Mouse (Mus musculus) neural tube, embryonic 13.5 days (tissue): ENCODE data around the gene Uri1. TPM values are rescaled to one million over a fixed set of nuclear protein-coding genes. Genes with fewer than 3 reads are reported as not detected.
A peak's percentile ranks its signal among the peaks of the same experiment; 100 is the strongest.

Experiments
- ATAC-seq: fragments of 200-750 bp; cut with Nextera tagmentation; 2 replicates; pipeline ENCODE4 v1.8.0; 2017; ENCODE audit warnings: low read depth, mild to moderate bottlenecking, moderate TSS enrichment, moderate library complexity
- H3K27ac ChIP-seq: fragments of 300-500 bp; sonication (generic); replicated peaks from 2 replicates; pipeline ENCODE4 v1.5.1; 2015; ENCODE audit warnings: moderate library complexity, mild to moderate bottlenecking, inconsistent platforms
- H3K27me3 ChIP-seq: fragments of 300-500 bp; sonication (generic); 2 replicates; pipeline ENCODE4 v1.6.1; 2015; ENCODE audit warnings: mild to moderate bottlenecking, inconsistent platforms
- H3K36me3 ChIP-seq: fragments of 300-500 bp; sonication (generic); 2 replicates; pipeline ENCODE4 v1.6.1; 2015; ENCODE audit warnings: mild to moderate bottlenecking, inconsistent platforms
- H3K4me1 ChIP-seq: fragments of 300-500 bp; sonication (generic); replicated peaks from 2 replicates; pipeline ENCODE4 v1.6.1; 2015; ENCODE audit warnings: inconsistent platforms
- H3K4me2 ChIP-seq: fragments of 300-500 bp; sonication (generic); 2 replicates; pipeline ENCODE4 v1.6.1; 2015; ENCODE audit warnings: inconsistent platforms, mild to moderate bottlenecking, moderate library complexity
- H3K4me3 ChIP-seq: fragments of 300-500 bp; sonication (generic); 2 replicates; pipeline ENCODE4 v1.5.1; 2015; ENCODE audit warnings: mild to moderate bottlenecking, inconsistent platforms
- H3K9ac ChIP-seq: fragments of 300-500 bp; sonication (generic); 2 replicates; pipeline ENCODE4 v1.6.1; 2015; ENCODE audit warnings: moderate library complexity, mild to moderate bottlenecking, inconsistent platforms
- H3K9me3 ChIP-seq: fragments of 300-500 bp; sonication (generic); 2 replicates; pipeline ENCODE4 v1.6.1; 2016; ENCODE audit warnings: inconsistent platforms
- WGBS: fragments of 180-500 bp; shearing (Covaris S2); methylation state at CpG from one replicate; pipeline ENCODE4 v1.1.7; 2015; 5-methylcytosine and 5-hydroxymethylcytosine counted together
- polyA plus RNA-seq: library from polyadenylated mRNA; unstranded; fragments of >200 nt; fragmentation: Nextera tagmentation; extraction: Ambion mirVana; gene quantifications from 2 replicates; pipeline ENCODE4 v1.2.1, GENCODE M21; 2015

The Uri1 gene
- polyA plus RNA-seq: 40.8 and 41.2 TPM in 2 replicates

GRCm38 (mm10) chr7:38023451-38023850, at the start of gene Uri1:
Uri1 (minus strand) TSS chr7:38023551.
- H3K9ac ChIP-seq: no peak within 1 kb of the TSS
- H3K27me3 ChIP-seq: no peaks in the 10 kb centered on the region
- ATAC-seq: no peak
- peaks cover 1% of the 10 kb centered on the region; the same call in 1 of the 2 replicates for H3K4me1 ChIP-seq
- 92% methylated on average over 8 of the region's 8 CpGs for WGBS
- no peaks in the 10 kb centered on the region for H3K36me3 ChIP-seq
- H3K4me3 ChIP-seq: no peak within 1 kb of the TSS
- H3K9me3 ChIP-seq: no peaks in the 10 kb centered on the region
- no peak within 1 kb of the TSS for H3K4me2 ChIP-seq
- H3K27ac ChIP-seq: no peak within 1 kb of the TSS

DNA sequence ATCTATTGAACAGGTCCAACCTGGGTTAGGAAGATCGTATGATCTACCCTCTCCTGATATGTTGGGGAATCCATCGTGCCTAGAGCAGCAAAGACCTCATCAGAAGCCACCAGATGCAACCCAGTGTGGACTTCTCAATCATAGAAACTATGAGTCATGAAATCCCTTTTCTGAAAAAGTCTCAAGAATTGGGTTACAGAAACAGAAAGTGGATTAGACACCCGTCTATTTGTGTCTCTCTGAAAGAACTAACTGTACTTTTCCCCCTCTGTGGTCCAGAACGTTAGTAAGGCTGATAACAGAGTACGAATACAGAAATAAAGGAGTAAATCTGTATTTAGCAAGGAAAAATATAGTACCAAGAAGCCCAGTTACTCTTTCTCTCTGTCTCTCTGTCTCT, 47.7 kb upstream of the Uri1 start:
- peaks cover 15% of the 10 kb centered on the region for H3K4me1 ChIP-seq
- 84% methylated on average over 5 of the region's 5 CpGs for WGBS
- no peak overlapping the region for H3K4me3 ChIP-seq
- no peak overlapping the region for H3K9ac ChIP-seq
- no peaks in the 10 kb centered on the region for H3K36me3 ChIP-seq
- no peak for ATAC-seq
- H3K4me2 ChIP-seq: no peak overlapping the region
- H3K9me3 ChIP-seq: no peaks in the 10 kb centered on the region
- H3K27ac ChIP-seq: no peak overlapping the region
- H3K27me3 ChIP-seq: peaks cover 6% of the 10 kb centered on the region; the same call in 1 of the 2 replicates

DNA sequence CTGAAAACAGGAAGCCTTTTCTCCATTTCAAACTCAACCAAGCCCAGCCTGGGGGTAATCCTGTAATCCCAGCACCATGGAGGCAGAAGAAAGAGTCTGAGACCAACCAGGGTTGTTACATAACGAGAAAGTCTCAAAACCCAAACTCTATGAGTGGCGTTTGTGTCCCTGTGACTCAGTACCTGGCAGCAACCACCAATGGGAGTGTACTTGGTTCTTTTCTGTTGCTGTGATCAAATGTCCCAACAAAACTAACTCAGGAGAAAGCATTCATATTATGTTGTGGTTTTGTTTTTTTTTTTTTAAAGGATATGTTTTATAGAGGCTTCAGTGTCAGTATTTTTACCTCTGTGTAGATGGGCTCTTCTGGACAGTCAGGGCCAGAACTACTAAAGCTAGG, 47.3 kb upstream of the Uri1 start:
- Histone ChIP-seq H3K4me3 (no peak overlapping the region), H3K9me3 (no peaks in the 10 kb centered on the region), H3K9ac (no peak overlapping the region), H3K27me3 (peaks cover 6% of the 10 kb centered on the region; the same call in 1 of the 2 replicates), H3K27ac (no peak overlapping the region), H3K36me3 (no peaks in the 10 kb centered on the region), H3K4me1 (peaks cover 15% of the 10 kb centered on the region), H3K4me2 (no peak overlapping the region)
- 65% methylated on average over 2 of the region's 2 CpGs for WGBS
- no peak for ATAC-seq

- Histone ChIP-seq H3K9me3 (no peaks in the 10 kb centered on the region), H3K27me3 (no peaks in the 10 kb centered on the region), H3K9ac (no peak overlapping the region), H3K27ac (no peak overlapping the region), H3K36me3 (no peaks in the 10 kb centered on the region), H3K4me3 (no peak overlapping the region), H3K4me2 (no peak overlapping the region), H3K4me1 (peaks cover 9% of the 10 kb centered on the region)
- no peak for ATAC-seq
- WGBS: 60% methylated on average over 4 of the region's 4 CpGs
Observed at GRCm38 (mm10) chr7:38064431-38064830, 41.1 kb upstream of the Uri1 start.

DNA sequence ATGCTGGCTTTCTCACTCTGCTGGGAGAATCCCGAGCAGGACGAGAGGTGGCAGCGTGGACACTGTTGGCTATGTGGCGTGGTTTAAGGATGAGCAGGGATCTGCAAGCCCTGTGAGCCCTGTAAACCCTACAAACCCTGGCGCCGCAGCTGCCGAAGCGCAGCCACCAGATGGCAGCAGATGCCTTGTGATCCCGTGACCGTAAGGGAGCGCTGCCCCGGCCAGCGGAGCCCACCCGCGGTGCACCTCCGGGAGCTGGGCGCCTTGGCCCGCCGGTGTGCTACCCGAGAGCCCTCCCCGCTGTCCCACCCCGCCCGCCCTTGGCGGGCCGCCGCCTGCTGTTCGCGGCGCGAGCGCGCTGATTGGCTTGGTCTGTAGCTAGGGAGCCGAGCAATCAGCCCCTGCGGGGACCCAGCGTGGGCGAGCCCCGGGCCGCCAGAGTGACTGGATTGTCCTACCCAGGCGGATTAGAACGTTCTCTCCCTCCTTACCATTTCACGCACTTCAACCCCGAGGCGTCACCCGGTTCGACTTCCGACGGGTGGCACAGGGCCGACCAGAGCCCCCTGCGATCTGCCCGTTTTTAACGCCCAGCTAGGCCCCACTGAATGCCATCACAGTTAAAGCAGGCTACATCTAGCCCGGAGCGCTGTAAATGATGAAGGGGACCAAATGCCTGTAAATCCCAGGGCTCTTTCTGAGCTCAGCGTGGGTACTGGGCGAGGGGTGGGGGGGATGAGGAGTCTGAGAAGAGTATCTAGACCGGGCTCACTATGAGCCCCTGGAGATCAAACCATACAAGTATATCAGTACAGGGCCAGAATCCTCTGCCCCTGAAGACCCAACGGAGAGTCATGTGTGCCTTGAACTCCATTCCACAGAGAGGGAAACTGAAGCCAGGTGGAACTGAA, 38.0 kb upstream of the Uri1 start:
- Histone ChIP-seq H3K27ac (peak overlapping the region; percentile 72), H3K4me1 (peaks cover 9% of the 10 kb centered on the region), H3K9me3 (no peaks in the 10 kb centered on the region), H3K4me3 (peak overlapping the region; percentile 57), H3K36me3 (no peaks in the 10 kb centered on the region), H3K4me2 (peak overlapping the region; percentile 73), H3K9ac (peak overlapping the region; percentile 83), H3K27me3 (no peaks in the 10 kb centered on the region)
- ATAC-seq: peak; percentile 91
- WGBS: 2% methylated on average over 48 of the region's 57 CpGs

DNA sequence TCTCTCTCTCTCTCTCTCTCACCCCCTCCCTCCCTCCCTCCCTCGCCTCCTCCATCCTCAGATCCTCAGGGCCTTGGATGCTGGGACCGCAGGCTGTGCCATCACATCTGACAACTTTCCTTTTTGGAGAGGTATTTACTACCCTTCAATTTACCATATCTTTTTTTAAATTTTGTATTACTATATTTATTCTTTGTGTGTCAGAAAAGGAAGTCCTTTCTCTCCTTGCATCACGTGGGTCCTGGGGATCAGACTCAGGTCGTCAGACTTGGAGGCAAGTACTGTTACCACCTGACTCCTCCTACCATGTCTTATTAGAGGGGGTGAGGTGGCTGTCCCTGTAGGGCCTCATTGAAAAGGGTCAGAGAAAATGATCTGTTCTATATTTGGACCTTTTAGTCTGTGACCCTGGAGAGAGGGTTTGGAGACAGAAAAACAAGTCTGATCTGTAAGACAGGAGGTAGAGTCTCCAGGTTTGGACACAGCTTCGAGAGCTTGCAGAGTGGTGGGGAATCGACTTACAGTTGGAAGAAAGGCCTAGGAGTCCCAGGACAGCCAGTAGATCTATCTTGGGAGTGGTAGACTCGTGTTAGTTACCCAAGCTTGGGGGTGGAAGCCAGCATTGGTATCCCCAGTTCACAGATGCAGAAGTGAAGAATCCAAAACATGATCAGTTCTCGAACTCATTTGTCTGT, 36.4 kb upstream of the Uri1 start:
- WGBS: 80% methylated on average over 8 of the region's 8 CpGs
- peaks cover 9% of the 10 kb centered on the region for H3K4me1 ChIP-seq
- H3K27me3 ChIP-seq: no peaks in the 10 kb centered on the region
- ATAC-seq: no peak
- no peak overlapping the region for H3K9ac ChIP-seq
- no peaks in the 10 kb centered on the region for H3K36me3 ChIP-seq
- H3K4me3 ChIP-seq: no peak overlapping the region
- H3K27ac ChIP-seq: no peak overlapping the region
- no peaks in the 10 kb centered on the region for H3K9me3 ChIP-seq
- no peak overlapping the region for H3K4me2 ChIP-seq

DNA sequence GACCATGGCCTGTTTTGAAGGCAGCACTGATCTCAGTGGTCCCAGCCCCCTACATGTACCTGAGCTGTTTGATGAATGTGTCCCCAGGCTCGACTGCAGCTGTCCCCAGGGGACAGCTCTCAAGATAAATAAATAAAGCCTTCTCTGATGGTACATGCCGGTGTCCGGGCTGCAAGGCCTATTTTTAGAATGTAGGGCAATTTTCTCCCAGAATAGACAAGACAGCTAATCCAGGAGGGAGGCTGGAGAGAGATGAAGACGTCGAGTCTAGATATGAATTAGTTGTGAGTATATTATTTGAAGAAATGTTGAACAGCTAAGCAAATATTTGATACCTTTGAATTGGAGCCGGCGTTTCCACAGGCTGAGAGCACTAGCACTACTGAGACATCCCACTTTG, 35.7 kb upstream of the Uri1 start:
- WGBS: 59% methylated on average over 7 of the region's 7 CpGs
- H3K4me1 ChIP-seq: peaks cover 9% of the 10 kb centered on the region

GRCm38 (mm10) chr7:38055996-38056395, 32.6 kb upstream of the Uri1 start:
- Histone ChIP-seq H3K4me2 (no peak overlapping the region), H3K27me3 (no peaks in the 10 kb centered on the region), H3K4me1 (peaks cover 4% of the 10 kb centered on the region), H3K4me3 (no peak overlapping the region), H3K9me3 (no peaks in the 10 kb centered on the region), H3K36me3 (no peaks in the 10 kb centered on the region), H3K27ac (no peak overlapping the region), H3K9ac (no peak overlapping the region)
- 90% methylated on average over 2 of the region's 2 CpGs for WGBS
- no peak for ATAC-seq

More for the DNA sequence above, 35.7 kb upstream of the Uri1 start:
- H3K4me2 ChIP-seq: no peak overlapping the region
- H3K36me3 ChIP-seq: no peaks in the 10 kb centered on the region
- H3K4me3 ChIP-seq: no peak overlapping the region
- no peak for ATAC-seq
- H3K27ac ChIP-seq: no peak overlapping the region
- no peaks in the 10 kb centered on the region for H3K27me3 ChIP-seq
- no peak overlapping the region for H3K9ac ChIP-seq
- H3K9me3 ChIP-seq: no peaks in the 10 kb centered on the region

DNA sequence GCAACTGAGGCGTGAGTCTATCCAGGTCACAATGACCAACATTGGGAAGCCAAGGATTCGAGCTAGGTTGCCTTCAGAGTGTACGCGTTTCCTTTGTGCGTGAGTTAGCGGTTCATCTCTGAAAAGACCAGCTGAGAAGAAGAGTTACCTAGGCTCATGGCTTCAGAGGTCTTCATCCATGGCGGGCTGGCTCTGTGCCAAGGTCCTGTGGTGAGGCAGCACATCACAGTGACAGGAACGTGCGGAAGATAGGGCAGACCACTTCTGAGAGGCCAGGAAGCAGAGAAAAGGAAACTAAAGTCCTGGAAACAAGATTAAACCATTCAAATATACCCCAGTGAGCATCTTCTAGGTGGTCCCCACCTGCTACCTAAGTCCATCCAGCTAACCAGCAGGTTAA, 30.9 kb upstream of the Uri1 start:
- WGBS: 86% methylated on average over 9 of the region's 9 CpGs
- ATAC-seq: no peak

DNA sequence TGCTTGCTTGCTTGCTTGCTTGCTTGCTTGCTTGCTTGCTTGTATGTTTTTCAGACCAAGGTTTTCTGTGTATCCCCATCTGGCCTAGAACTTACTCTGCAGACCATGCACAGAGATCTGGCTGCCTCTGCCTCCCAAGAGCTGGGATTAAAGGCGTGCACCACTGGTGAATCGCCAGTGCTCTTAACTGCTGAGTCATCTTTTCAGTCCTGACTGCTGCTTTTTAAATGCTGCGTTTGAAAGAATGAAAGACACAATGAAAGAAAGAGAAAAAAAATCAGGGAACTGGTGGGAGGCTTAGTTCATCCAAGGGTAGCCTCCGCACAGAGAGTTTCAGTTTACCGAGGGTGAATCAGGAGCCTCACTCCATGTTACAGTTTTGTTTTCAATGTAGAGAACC, 23.9 kb upstream of the Uri1 start:
- Histone ChIP-seq H3K9me3 (no peaks in the 10 kb centered on the region), H3K36me3 (no peaks in the 10 kb centered on the region), H3K4me3 (no peak overlapping the region), H3K9ac (no peak overlapping the region), H3K4me2 (no peak overlapping the region), H3K27ac (no peak overlapping the region), H3K4me1 (no peaks in the 10 kb centered on the region), H3K27me3 (no peaks in the 10 kb centered on the region)
- WGBS: 64% methylated on average over 5 of the region's 5 CpGs
- ATAC-seq: no peak

More for the DNA sequence above, 30.9 kb upstream of the Uri1 start:
- Histone ChIP-seq H3K27me3 (no peaks in the 10 kb centered on the region), H3K4me2 (no peak overlapping the region), H3K27ac (no peak overlapping the region), H3K9ac (no peak overlapping the region), H3K36me3 (no peaks in the 10 kb centered on the region), H3K9me3 (no peaks in the 10 kb centered on the region), H3K4me1 (no peaks in the 10 kb centered on the region), H3K4me3 (no peak overlapping the region)

DNA sequence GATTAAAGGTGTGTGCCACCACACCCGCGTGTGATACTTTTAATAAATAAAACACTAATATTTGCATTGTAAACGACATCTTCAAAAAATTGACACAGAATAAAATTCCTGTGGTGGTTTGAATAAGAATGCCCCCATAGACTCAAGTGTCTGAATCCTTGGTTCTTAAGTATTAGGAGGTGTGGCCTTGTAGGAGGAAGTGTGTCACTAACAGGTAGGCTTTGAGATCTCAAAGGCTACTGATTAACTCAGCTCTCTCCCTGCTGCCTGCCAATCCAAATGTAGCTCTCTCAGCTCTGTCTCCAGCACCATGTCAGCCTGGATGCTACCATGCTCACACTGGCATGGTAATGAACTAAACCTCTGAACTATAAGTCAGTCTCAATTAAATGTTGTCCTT, 17.9 kb upstream of the Uri1 start:
- Histone ChIP-seq H3K9me3 (no peaks in the 10 kb centered on the region), H3K36me3 (no peaks in the 10 kb centered on the region), H3K27ac (no peak overlapping the region), H3K4me2 (no peak overlapping the region), H3K4me1 (no peaks in the 10 kb centered on the region), H3K27me3 (no peaks in the 10 kb centered on the region), H3K9ac (no peak overlapping the region), H3K4me3 (no peak overlapping the region)
- ATAC-seq: no peak
- WGBS: 91% methylated on average over 3 of the region's 3 CpGs

DNA sequence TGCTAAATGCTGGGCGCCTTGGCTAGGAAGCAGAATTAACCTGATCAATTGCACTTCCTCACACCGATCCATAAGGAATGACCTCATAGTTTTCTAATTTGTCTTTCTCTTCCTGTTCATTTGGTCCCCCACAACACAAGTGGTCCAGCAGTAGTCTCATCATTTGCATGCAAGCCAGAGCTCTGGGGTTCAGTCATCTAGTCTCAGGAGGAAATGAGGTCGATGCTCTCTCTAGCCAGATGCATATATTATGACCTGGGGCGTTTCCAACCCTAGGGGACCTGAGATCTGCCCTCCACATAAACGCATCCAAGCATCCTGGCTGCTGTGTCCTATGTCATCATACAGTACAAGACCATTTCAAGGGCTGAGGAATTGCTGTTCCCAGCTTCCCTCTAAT, 14.2 kb upstream of the Uri1 start:
- Histone ChIP-seq H3K36me3 (no peaks in the 10 kb centered on the region), H3K9me3 (no peaks in the 10 kb centered on the region), H3K4me3 (no peak overlapping the region), H3K4me2 (no peak overlapping the region), H3K9ac (no peak overlapping the region), H3K27ac (no peak overlapping the region), H3K27me3 (no peaks in the 10 kb centered on the region), H3K4me1 (no peaks in the 10 kb centered on the region)
- ATAC-seq: no peak
- WGBS: 72% methylated on average over 5 of the region's 5 CpGs
